Mouse (Mus musculus) megakaryocyte, embryonic 14.5 days (primary cell): ENCODE measurements around the gene Ube2e2. TPM values are rescaled to one million over a fixed set of nuclear protein-coding genes. Genes with fewer than 3 reads are reported as not detected.

Experiments used
- H3K27me3 ChIP-seq: replicated peaks from 2 replicates; pipeline ENCODE3; 2012; ENCODE audit warnings: inconsistent platforms
- H3K36me3 ChIP-seq: replicated peaks from 2 replicates; pipeline ENCODE3; 2012; ENCODE audit warnings: low read length, inconsistent platforms, mixed read lengths
- H3K4me1 ChIP-seq: 2 replicates; pipeline ENCODE4 v1.6.1; 2012; ENCODE audit warnings: inconsistent platforms
- H3K4me3 ChIP-seq: replicated peaks from 2 replicates; pipeline ENCODE3; 2012; ENCODE audit warnings: moderate library complexity, mild to moderate bottlenecking, inconsistent platforms
- H3K9me3 ChIP-seq: 2 replicates; pipeline ENCODE4 v1.6.1; 2012; ENCODE audit warnings: inconsistent platforms
- FLI1 ChIP-seq: IDR thresholded peaks from 2 replicates; pipeline ENCODE4 v1.6.1; 2012; ENCODE audit warnings: low read length, inconsistent platforms, mixed read lengths
- GATA1 ChIP-seq: IDR thresholded peaks from 3 replicates; pipeline ENCODE4 v1.6.1; 2012; ENCODE audit warnings: mixed read lengths, low read length, inconsistent platforms, borderline replicate concordance
- polyA plus RNA-seq: library from polyadenylated mRNA; stranded (reverse); fragments of >175 nt; gene quantifications from 2 replicates; pipeline ENCODE4 v1.2.3, GENCODE M21; 2012; ENCODE audit warnings: low replicate concordance; ENCODE audit not compliant: insufficient read depth

Ube2e2 gene
- polyA plus RNA-seq, result 6.0 TPM in 1 of 2 replicates, not detected in the other

DNA sequence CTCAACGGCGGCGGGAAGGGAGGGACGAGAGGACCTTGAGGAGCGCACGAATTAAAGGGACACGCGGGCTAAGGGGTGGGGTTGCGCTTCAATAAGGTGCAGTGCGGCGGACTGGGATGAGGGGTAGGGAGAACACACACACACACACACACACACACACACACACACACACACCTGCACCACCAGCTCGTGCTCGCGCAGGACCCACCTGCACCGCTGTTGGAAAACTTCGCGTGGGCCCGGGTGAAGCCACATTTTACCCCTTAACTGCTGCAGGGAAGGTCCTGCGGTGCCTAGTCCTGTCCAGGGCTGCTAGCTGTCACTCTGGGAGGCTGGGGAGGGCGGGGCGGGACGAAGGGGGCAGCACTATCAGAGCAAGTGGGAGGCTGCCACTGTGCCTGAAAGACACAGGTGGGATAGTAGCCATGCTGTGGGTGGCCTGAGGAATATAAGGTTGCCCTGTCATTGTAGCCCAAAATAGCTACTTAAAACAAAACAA, at the start of gene Ube2e2:
Gene Ube2e2, minus strand, starts transcription at position 321 of the 499 bp plus-strand sequence.
- H3K4me3 ChIP-seq, result peak within 1 kb of the TSS; percentile 93
- no peak for TF ChIP-seq FLI1
- no peak for TF ChIP-seq GATA1
- peaks cover 12% of the 10 kb centered on the region for H3K4me1 ChIP-seq
- no peaks in the 10 kb centered on the region for H3K36me3 ChIP-seq
- H3K9me3 ChIP-seq, result 0 out of 2 replicates have a peak, but pooled peaks cover 4% of the 10 kb centered on the region
- peaks cover 22% of the 10 kb centered on the region for H3K27me3 ChIP-seq

DNA sequence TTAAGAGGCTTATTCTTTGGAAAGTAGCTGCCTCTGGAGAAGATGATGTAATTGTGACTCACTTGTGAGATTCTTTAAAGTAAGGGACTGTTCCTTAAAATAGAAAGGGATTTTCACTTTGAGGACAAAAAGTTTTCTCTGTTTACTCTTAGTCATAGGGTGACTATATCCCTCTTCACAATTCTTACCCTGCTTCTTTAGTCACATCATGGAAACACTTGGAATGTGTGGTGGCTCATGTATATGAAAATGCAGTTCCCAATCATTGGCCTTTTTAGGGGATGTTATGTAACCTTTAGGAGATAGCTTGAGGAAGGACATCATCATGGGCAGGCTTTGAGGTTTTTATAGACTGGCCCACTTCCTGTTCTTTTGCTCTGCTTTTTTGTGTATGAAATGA, 46.0 kb upstream of the Ube2e2 start:
- TF ChIP-seq GATA1 (no peak), FLI1 (no peak)
- no peak overlapping the region for H3K4me3 ChIP-seq

DNA sequence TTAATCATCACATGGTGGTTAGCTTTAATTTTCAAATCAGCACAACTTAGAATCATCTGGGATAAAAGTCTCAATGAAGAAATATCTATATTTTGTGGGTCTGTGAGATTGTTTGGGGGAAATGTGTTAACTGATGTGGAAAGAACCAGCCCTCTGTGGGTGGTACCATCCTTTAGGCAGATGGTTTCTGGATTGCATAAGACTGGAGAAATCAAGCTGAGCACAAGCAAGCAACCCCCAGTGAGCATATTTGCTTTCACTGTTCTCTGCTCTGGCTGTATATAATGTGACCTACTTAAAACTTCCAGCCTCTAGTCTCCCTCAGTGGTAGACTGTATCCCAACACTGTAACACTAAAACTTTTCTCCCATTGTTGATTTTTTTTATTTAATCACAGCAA, 9.5 kb upstream of the Ube2e2 start:
- Histone ChIP-seq H3K4me1 (no peaks in the 10 kb centered on the region), H3K4me3 (no peak overlapping the region), H3K36me3 (no peaks in the 10 kb centered on the region), H3K9me3 (no peaks in the 10 kb centered on the region), H3K27me3 (no peaks in the 10 kb centered on the region)
- TF ChIP-seq FLI1, result no peak
- no peak for TF ChIP-seq GATA1

More for the DNA sequence above, 46.0 kb upstream of the Ube2e2 start:
- no peaks in the 10 kb centered on the region for H3K27me3 ChIP-seq
- no peaks in the 10 kb centered on the region for H3K4me1 ChIP-seq
- H3K36me3 ChIP-seq, result no peaks in the 10 kb centered on the region
- H3K9me3 ChIP-seq, result no peaks in the 10 kb centered on the region

DNA sequence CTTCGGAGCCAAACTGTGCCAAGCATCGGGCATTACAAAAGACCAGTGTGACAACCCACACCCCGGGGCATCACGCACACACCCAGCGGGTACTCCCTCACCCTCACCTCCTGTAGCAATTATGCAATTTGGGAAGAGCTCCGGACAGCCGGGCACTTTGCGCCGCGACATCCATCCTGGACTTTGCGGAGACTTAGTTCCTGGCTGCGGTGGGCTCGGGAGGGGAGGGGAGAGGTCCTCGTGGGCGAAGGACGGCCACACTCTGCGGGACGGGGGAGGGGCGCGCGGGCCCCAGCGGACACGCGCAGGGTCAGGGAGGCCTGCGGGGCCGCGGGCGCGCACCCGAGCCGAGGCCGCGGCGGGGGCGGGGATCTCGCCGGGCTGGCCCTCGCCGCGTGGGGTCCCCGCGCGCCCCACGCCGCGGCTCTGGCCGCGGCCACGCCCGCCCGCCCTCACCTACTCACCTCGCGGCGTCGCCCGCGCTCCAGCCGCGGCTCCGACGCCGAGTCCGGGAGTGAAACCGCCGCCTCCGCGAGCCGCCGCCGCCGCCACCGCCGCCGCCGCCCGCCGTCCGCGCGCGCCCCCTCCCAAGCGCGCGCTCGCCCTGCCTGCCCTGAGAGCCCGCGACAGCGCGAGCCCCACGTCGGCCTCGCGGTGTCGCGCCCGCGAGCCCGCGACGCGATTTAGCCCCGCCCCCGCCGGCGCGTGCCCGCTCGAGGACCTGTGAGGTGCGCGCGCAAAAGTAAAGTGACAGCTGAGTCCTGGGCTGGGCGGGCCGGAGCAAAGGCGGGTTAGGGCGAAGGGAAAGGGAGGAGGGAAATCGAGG, 733 bp downstream of the Ube2e2 start:
- peaks cover 12% of the 10 kb centered on the region for H3K4me1 ChIP-seq
- no peaks in the 10 kb centered on the region for H3K36me3 ChIP-seq
- H3K4me3 ChIP-seq, result peak overlapping the region; percentile 93
- TF ChIP-seq GATA1, result no peak
- TF ChIP-seq FLI1, result no peak
- 0 out of 2 replicates have a peak, but pooled peaks cover 4% of the 10 kb centered on the region for H3K9me3 ChIP-seq
- H3K27me3 ChIP-seq, result peaks cover 22% of the 10 kb centered on the region

DNA sequence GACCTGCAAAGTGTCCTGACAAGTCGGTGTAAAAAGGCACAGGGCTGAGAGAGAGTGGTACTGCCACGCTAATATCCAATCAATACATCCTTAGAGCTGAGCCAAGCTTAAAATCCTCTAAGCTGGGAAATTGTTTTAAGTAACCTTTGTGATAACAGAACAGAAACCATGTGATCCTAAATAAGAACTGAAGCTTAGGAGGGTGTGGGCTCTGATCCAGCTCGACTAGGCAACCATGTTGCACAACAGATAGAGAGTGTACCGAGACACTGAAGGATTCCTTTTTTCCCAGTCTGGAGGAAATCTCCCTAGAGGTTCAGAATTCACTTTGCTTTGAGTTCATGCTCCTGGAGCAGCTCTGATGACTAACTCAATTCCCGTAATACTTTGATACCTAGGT, 4.5 kb downstream of the Ube2e2 start:
- TF ChIP-seq GATA1, result no peak
- H3K4me1 ChIP-seq, result peaks cover 12% of the 10 kb centered on the region
- H3K36me3 ChIP-seq, result no peaks in the 10 kb centered on the region
- H3K4me3 ChIP-seq, result no peak overlapping the region
- H3K27me3 ChIP-seq, result peaks cover 18% of the 10 kb centered on the region
- H3K9me3 ChIP-seq, result no peaks in the 10 kb centered on the region

DNA sequence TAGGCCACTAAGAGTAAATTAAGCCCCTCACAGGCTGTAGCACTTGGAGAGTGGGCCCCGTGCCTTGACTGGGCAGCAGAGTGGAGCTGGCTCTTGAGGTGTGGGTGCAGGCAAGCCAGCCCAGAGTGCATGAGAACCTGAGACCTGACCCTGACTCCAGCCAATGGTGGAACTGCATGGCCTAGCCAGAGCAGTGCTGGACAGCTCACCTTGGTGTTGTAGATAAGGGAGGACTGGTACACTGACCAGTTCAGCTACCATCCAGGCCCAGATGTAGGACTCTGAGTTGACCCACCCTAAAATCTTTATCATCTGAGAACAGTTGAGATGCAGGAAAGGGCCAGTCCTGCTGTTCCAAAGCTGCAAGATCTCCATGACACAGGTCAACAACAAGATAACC, 11.6 kb downstream of the Ube2e2 start:
- Histone ChIP-seq H3K4me3 (no peak overlapping the region), H3K36me3 (no peaks in the 10 kb centered on the region), H3K4me1 (no peaks in the 10 kb centered on the region), H3K27me3 (no peaks in the 10 kb centered on the region), H3K9me3 (no peaks in the 10 kb centered on the region)
- no peak for TF ChIP-seq GATA1

DNA sequence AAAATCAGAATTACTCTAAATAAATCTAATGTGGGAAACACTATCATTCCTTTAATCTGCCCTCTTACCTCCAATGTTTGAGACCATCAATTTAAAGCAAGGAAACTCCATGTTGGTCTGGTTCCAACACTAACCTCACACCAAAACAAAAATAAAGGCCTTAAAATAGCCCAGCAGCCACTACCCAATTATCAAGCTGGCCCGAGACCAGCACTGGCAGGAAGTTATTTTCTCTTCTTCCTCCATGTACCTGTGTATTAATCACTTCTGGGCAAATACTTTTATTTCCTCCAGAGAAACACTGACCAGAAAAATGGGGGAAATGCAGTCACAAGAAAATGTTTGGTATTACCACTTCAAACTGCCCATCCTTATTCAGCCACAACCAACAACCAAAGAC, 23.4 kb downstream of the Ube2e2 start:
- no peaks in the 10 kb centered on the region for H3K36me3 ChIP-seq
- H3K4me1 ChIP-seq, result no peaks in the 10 kb centered on the region
- H3K27me3 ChIP-seq, result no peaks in the 10 kb centered on the region
- no peak overlapping the region for H3K4me3 ChIP-seq
- TF ChIP-seq FLI1, result no peak
- H3K9me3 ChIP-seq, result peaks cover 4% of the 10 kb centered on the region; the same call in 1 of the 2 replicates

DNA sequence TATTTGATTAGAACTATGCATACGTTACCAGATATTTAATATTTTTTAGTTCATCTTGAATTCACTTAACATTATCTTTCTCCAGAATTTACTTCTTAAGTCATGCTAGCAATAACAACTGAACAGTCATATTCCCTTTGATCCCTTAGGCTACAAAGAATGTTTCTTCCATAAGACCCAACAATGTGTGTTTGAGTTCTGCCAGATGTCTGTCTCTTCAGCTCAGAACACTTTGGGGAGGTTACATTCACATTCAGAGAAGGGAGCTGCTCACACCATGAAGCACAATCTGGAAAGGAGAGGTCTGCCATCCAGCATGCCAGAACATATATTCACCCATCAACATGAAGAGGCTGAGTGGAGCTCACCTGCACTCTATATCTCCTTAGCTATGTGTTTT, 65.4 kb downstream of the Ube2e2 start:
- TF ChIP-seq FLI1, result no peak
- TF ChIP-seq GATA1, result no peak
- peaks cover 23% of the 10 kb centered on the region for H3K9me3 ChIP-seq
- no peaks in the 10 kb centered on the region for H3K4me1 ChIP-seq
- no peaks in the 10 kb centered on the region for H3K36me3 ChIP-seq
- H3K27me3 ChIP-seq, result no peaks in the 10 kb centered on the region
- H3K4me3 ChIP-seq, result no peak overlapping the region

DNA sequence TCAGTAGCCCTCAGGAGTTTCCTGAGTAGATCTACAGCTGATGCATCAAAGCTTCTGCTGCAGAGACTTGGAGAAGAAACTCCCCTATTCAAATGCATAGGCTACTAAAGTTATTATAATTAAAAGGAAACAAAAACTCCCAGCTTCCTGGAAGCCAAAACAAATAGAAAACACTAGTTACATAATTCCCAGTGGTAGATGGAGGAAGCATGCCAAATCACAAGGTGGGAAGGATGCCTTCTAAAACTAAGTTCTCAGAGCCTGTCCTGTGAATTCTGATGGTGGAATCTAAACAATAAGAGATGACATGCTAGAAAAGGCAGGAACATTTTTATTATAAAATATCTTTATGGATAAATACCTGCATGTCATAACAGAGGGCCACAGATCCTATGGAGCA, 67.3 kb downstream of the Ube2e2 start:
- TF ChIP-seq GATA1, result no peak
- TF ChIP-seq FLI1, result no peak
- Histone ChIP-seq H3K4me3 (no peak overlapping the region), H3K27me3 (no peaks in the 10 kb centered on the region), H3K36me3 (no peaks in the 10 kb centered on the region), H3K9me3 (peaks cover 24% of the 10 kb centered on the region), H3K4me1 (no peaks in the 10 kb centered on the region)

DNA sequence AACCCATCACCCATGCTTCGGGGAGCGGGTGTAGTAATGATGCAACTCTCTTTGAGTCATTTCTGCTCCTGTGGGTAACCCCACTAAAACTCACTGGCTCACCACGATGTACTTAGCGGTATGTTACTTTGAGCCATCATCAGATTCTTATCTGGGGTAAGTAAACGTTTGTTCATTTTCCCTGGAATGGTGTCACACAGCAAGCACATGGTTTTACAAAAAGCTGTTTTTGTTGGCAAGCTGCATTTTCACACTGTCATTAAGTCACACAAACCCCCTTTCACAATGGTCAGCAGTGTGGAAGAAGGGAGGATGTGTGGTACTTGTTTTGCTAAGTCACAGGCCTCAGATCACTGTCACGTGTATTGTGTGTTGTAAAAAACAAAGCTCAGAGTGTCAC, 73.4 kb downstream of the Ube2e2 start:
- no peaks in the 10 kb centered on the region for H3K36me3 ChIP-seq
- no peaks in the 10 kb centered on the region for H3K4me1 ChIP-seq
- TF ChIP-seq FLI1 (no peak), GATA1 (no peak)
- H3K9me3 ChIP-seq, result peaks cover 14% of the 10 kb centered on the region
- H3K27me3 ChIP-seq, result no peaks in the 10 kb centered on the region
- no peak overlapping the region for H3K4me3 ChIP-seq
